Mouse (Mus musculus) embryonic fibroblast, embryonic 13.5 days (primary cell): ENCODE results near the gene Hdhd5.

Experiments used
- CTCF ChIP-seq: IDR thresholded peaks from 2 replicates; pipeline ENCODE4 v1.5.1; 2011; ENCODE audit warnings: mild to moderate bottlenecking, control low read depth, low read length, moderate library complexity, borderline replicate concordance; ENCODE audit not compliant: insufficient read depth
- POLR2A ChIP-seq: IDR thresholded peaks from 2 replicates; pipeline ENCODE4 v1.6.1; 2011; ENCODE audit warnings: low read depth, mild to moderate bottlenecking, control low read depth, low read length, moderate library complexity

DNA sequence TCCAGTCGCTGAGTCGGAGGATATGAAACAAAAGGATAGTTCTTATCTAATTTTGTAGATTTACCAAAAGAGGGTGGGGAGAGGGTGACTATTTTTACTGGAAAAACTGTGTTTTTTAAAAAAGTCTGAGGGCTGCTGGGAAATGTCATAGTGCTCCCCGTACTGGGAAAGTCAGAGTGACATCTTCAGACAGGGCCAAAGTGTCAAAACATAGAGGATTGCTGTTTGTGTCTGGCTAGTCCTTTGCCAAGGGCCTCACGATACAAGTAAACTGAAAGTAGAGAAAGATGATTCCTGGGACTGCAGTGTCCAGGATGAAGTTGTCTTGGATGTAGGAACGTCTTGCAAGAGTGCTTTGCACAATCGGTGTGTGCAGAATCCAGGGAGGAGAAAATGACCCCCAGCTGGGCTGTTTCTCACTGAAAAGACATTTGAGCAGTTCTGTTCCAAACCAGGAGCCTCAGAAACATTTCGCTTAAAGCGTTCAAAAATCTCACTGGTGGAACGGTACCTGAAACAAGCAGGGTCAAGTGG is 66.6 kb downstream of the Hdhd5 start:
- no peak for TF ChIP-seq CTCF
- no peak for TF ChIP-seq POLR2A
